Mouse (Mus musculus): Measurements from ENCODE around the gene Ppp2r5d. TPM values are rescaled to one million over a fixed set of nuclear protein-coding genes. Genes with fewer than 3 reads are reported as not detected.
A peak's percentile ranks its signal among the peaks of the same experiment; 100 is the strongest.

The Ppp2r5d gene
- total RNA-seq, 1 experiment = 73.0 TPM

DNA sequence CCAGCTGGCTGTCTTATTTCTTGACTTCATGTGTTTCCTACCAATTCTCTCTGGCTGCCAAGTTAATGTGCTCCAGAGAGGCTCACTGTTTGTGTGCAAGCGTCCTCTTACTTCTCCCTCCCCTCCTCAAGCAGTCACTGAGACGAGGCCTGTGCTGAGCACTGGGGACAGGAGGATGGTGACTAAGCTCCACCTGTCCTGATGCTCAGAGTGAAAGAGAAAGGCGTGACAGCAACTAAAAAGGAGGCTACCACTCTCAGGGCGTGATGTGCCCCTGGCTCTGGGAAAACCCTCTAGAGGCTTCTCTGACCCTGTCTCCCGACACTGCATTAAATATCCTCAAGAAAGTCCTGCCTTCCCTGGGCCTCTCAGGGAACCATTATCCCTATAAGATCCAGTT, 44.4 kb upstream of the Ppp2r5d start:
- H3K27ac ChIP-seq (ENCODE audit: insufficient read depth, low read depth, low read length, poor library complexity, severe bottlenecking) = 0 out of 2 replicates have a peak overlapping the region, but pooled peaks have one; percentile 37
- no peak for TF ChIP-seq ZNF384 (IDR thresholded peaks at IDR 0.05; ENCODE audit: low read depth, low read length)
- TF ChIP-seq HCFC1 (IDR thresholded peaks at IDR 0.05; ENCODE audit: borderline replicate concordance, insufficient read depth, low read length) = no peak
- TF ChIP-seq CHD2 (IDR thresholded peaks at IDR 0.05; ENCODE audit: low read depth, low read length) = no peak
- TF ChIP-seq MAFK (IDR thresholded peaks at IDR 0.05; ENCODE audit: insufficient read depth, low read depth, low read length) = no peak
- no peak for TF ChIP-seq ZC3H11A (IDR thresholded peaks at IDR 0.05; ENCODE audit: borderline replicate concordance, low read depth, low read length)
- in situ Hi-C loops (cut with MboI; ENCODE audit: low sequenced_read_pairs in 2 of 2, unreplicated experiment in 2 of 2) = no loop called here
- 0 out of 2 replicates have a peak overlapping the region, but pooled peaks have one; percentile 29 for H3K9ac ChIP-seq (ENCODE audit: insufficient read depth, low read depth, low read length, poor library complexity, severe bottlenecking)
- H3K36me3 ChIP-seq (ENCODE audit: control insufficient read depth, insufficient read depth, low read length, poor library complexity, severe bottlenecking) = peaks cover 7% of the 10 kb centered on the region; the same call in 1 of the 2 replicates
- H3K4me1 ChIP-seq (ENCODE audit: control insufficient read depth in 2 of 2, insufficient read depth in 2 of 2, low read length in 2 of 2, poor library complexity in 1 of 2) = peaks cover 0 to 3% of the 10 kb centered on the region in 2 experiments; a peak in 1 of 4 replicates
- no peaks in the 10 kb centered on the region for H3K9me3 ChIP-seq (ENCODE audit: control insufficient read depth, insufficient read depth, low read depth, low read length)
- no peak overlapping the region for H3K4me3 ChIP-seq (ENCODE audit: insufficient read depth in 1 of 2, low read depth in 1 of 2, low read length in 2 of 2, poor library complexity in 1 of 2, severe bottlenecking in 1 of 2)
- DNase-seq (ENCODE audit: low read depth, low spot score) = no peak

DNA sequence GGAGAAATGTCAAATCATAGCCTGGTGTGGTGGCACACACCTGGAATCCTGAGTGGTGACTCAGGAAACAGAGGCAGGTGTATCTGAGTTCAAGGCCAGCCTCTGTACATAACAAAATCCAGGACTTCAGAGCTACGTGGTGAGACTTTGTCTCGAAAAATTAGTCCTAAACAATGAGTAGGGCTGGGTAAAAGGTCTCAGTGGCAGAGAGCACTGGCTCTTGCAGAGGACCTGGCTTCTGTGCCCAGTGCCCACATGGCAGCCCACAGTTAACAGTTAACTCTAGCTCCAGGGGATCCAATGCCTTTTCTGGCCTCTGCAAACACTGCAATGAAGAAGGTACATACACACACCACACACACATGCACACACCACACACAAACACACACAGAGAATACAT, 42.9 kb upstream of the Ppp2r5d start:
- H3K27ac ChIP-seq (ENCODE audit: insufficient read depth, low read depth, low read length, poor library complexity, severe bottlenecking) = no peak overlapping the region
- no peaks in the 10 kb centered on the region for H3K9me3 ChIP-seq (ENCODE audit: control insufficient read depth, insufficient read depth, low read depth, low read length)
- TF ChIP-seq HCFC1 (IDR thresholded peaks at IDR 0.05; ENCODE audit: borderline replicate concordance, insufficient read depth, low read length) (no peak), CHD2 (IDR thresholded peaks at IDR 0.05; ENCODE audit: low read depth, low read length) (no peak), ZC3H11A (IDR thresholded peaks at IDR 0.05; ENCODE audit: borderline replicate concordance, low read depth, low read length) (no peak), MAFK (IDR thresholded peaks at IDR 0.05; ENCODE audit: insufficient read depth, low read depth, low read length) (no peak), ZNF384 (IDR thresholded peaks at IDR 0.05; ENCODE audit: low read depth, low read length) (no peak)
- no peak for DNase-seq (ENCODE audit: low read depth, low spot score)
- in situ Hi-C loops (cut with MboI; ENCODE audit: low sequenced_read_pairs in 2 of 2, unreplicated experiment in 2 of 2) = no loop called here
- peaks cover 16% of the 10 kb centered on the region; the same call in 1 of the 2 replicates for H3K36me3 ChIP-seq (ENCODE audit: control insufficient read depth, insufficient read depth, low read length, poor library complexity, severe bottlenecking)
- H3K9ac ChIP-seq (ENCODE audit: insufficient read depth, low read depth, low read length, poor library complexity, severe bottlenecking) = no peak overlapping the region
- no peak overlapping the region for H3K4me3 ChIP-seq (ENCODE audit: insufficient read depth in 1 of 2, low read depth in 1 of 2, low read length in 2 of 2, poor library complexity in 1 of 2, severe bottlenecking in 1 of 2)
- peaks cover 0 to 3% of the 10 kb centered on the region in 2 experiments; a peak in 1 of 4 replicates for H3K4me1 ChIP-seq (ENCODE audit: control insufficient read depth in 2 of 2, insufficient read depth in 2 of 2, low read length in 2 of 2, poor library complexity in 1 of 2)

DNA sequence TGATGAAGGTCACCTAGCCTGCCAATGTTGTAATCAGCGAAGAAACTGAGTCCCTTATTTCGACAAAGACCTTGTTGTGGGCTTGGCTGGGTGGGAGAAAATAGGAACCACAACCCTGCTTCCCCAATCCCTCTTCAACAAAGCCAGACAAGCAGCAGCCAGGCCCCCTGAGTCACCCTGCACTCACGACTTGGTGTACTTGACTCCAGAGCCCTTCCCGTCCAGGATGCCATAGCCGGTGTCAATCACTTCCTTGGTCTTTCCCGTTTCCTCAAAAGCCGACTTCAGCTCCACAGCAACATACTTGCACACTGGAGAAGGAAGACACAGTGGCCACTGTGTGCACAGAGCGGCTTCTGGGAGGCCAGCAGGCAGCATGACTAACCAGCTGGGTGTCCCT, 42.3 kb upstream of the Ppp2r5d start:
- Histone ChIP-seq H3K9me3 (ENCODE audit: control insufficient read depth, insufficient read depth, low read depth, low read length) (no peaks in the 10 kb centered on the region), H3K36me3 (ENCODE audit: control insufficient read depth, insufficient read depth, low read length, poor library complexity, severe bottlenecking) (peaks cover 16% of the 10 kb centered on the region; the same call in 1 of the 2 replicates), H3K9ac (ENCODE audit: insufficient read depth, low read depth, low read length, poor library complexity, severe bottlenecking) (no peak overlapping the region), H3K4me3 (ENCODE audit: insufficient read depth in 1 of 2, low read depth in 1 of 2, low read length in 2 of 2, poor library complexity in 1 of 2, severe bottlenecking in 1 of 2) (no peak overlapping the region), H3K27ac (ENCODE audit: insufficient read depth, low read depth, low read length, poor library complexity, severe bottlenecking) (no peak overlapping the region), H3K4me1 (ENCODE audit: control insufficient read depth in 2 of 2, insufficient read depth in 2 of 2, low read length in 2 of 2, poor library complexity in 1 of 2) (peaks cover 0 to 3% of the 10 kb centered on the region in 2 experiments; a peak in 1 of 4 replicates)
- TF ChIP-seq MAFK (IDR thresholded peaks at IDR 0.05; ENCODE audit: insufficient read depth, low read depth, low read length) (no peak), ZNF384 (IDR thresholded peaks at IDR 0.05; ENCODE audit: low read depth, low read length) (no peak), HCFC1 (IDR thresholded peaks at IDR 0.05; ENCODE audit: borderline replicate concordance, insufficient read depth, low read length) (no peak), CHD2 (IDR thresholded peaks at IDR 0.05; ENCODE audit: low read depth, low read length) (no peak), ZC3H11A (IDR thresholded peaks at IDR 0.05; ENCODE audit: borderline replicate concordance, low read depth, low read length) (no peak)
- in situ Hi-C loops (cut with MboI; ENCODE audit: low sequenced_read_pairs in 2 of 2, unreplicated experiment in 2 of 2) = no loop called here
- DNase-seq (ENCODE audit: low read depth, low spot score) = no peak

DNA sequence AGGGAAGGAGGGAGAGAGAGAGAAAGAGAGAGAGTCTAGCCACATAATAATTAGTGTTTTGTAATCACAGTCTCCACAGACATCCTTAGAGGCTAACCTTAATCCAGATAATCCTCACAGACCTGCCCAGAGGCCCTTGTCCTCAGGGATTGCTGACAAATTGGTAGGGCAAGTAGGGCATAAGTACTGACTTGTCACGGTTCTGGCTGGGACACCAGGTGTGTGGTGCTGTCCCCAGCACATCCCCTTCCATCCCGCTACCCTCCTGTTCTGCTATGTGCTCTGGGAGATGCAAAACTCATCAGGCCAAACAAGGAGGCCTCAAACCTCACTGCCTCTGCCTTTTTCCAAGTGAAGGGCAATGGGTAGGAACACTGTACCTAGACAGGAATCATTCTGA, 40.6 kb upstream of the Ppp2r5d start:
- no peak overlapping the region for H3K4me3 ChIP-seq (ENCODE audit: insufficient read depth in 1 of 2, low read depth in 1 of 2, low read length in 2 of 2, poor library complexity in 1 of 2, severe bottlenecking in 1 of 2)
- TF ChIP-seq MAFK (IDR thresholded peaks at IDR 0.05; ENCODE audit: insufficient read depth, low read depth, low read length) (no peak), ZNF384 (IDR thresholded peaks at IDR 0.05; ENCODE audit: low read depth, low read length) (no peak), ZC3H11A (IDR thresholded peaks at IDR 0.05; ENCODE audit: borderline replicate concordance, low read depth, low read length) (no peak)
- DNase-seq (ENCODE audit: low read depth, low spot score) = no peak
- H3K9me3 ChIP-seq (ENCODE audit: control insufficient read depth, insufficient read depth, low read depth, low read length) = no peaks in the 10 kb centered on the region
- peaks cover 0 to 3% of the 10 kb centered on the region in 2 experiments; a peak in 1 of 4 replicates for H3K4me1 ChIP-seq (ENCODE audit: control insufficient read depth in 2 of 2, insufficient read depth in 2 of 2, low read length in 2 of 2, poor library complexity in 1 of 2)
- H3K27ac ChIP-seq (ENCODE audit: insufficient read depth, low read depth, low read length, poor library complexity, severe bottlenecking) = no peak overlapping the region
- in situ Hi-C loops (cut with MboI; ENCODE audit: low sequenced_read_pairs in 2 of 2, unreplicated experiment in 2 of 2) = no loop called here
- H3K36me3 ChIP-seq (ENCODE audit: control insufficient read depth, insufficient read depth, low read length, poor library complexity, severe bottlenecking) = peaks cover 16% of the 10 kb centered on the region; the same call in 1 of the 2 replicates
- no peak overlapping the region for H3K9ac ChIP-seq (ENCODE audit: insufficient read depth, low read depth, low read length, poor library complexity, severe bottlenecking)

All from ES-E14 (cell line).